Mouse (Mus musculus) cortical plate, adult 2 months (tissue): ENCODE data around the gene Ppia.

Source experiments
- CTCF ChIP-seq: fragments of 200-500 bp; IDR thresholded peaks from 2 replicates; pipeline ENCODE4 v1.5.1; 2011; ENCODE audit warnings: mild to moderate bottlenecking, control low read depth, low read length; ENCODE audit not compliant: insufficient read depth; ENCODE audit errors: extremely low read depth
- POLR2A ChIP-seq: fragments of 200-500 bp; IDR thresholded peaks from 2 replicates; pipeline ENCODE4 v1.6.1; 2011; ENCODE audit warnings: mild to moderate bottlenecking, low read length, control low read depth; ENCODE audit not compliant: insufficient read depth; ENCODE audit errors: extremely low read depth

DNA sequence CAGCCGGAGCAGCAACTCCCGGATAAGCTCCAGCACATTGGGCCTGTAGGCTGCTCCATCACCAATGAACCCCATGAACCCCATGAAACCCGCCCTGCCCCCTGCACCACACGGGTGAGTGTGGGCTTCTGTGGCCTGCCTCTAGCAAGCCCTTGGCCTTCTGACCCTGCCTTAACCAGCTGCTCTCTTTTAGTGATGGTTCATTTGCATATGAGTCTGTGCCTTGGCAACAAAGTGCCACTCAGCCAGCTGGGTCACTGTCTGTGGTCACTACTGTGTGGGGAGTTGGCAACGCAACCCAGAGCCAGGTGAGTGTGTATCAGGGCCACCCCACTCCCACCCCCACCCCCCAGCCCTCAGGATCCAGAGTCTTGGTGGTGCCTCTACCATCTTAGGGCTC is 19.7 kb upstream of the Ppia start:
- TF ChIP-seq CTCF (no peak), POLR2A (no peak)
